Mouse (Mus musculus): ENCODE results near the gene Kcnip1.

- TF ChIP-seq RCOR1 (conservative IDR thresholded peaks at IDR 0.05; ENCODE audit: low read depth, low read length) (no peak), USF1 (IDR thresholded peaks at IDR 0.05; ENCODE audit: low read depth, low read length) (no peak), SIN3A (IDR thresholded peaks at IDR 0.05; ENCODE audit: low read length) (no peak), CTCF (conservative IDR thresholded peaks at IDR 0.05 in 1 of 2, IDR thresholded peaks at IDR 0.05 in 1 of 2; ENCODE audit: low read depth in 2 of 2, low read length in 2 of 2) (peak; percentile 46 to 69)
These were observed 48.7 kb downstream of the Kcnip1 start for GRCm38 (mm10) chr11:33944067-33944785.
